Mouse (Mus musculus) forebrain, embryonic 10.5 days (tissue): ENCODE measurements around the gene Itga9. TPM values are rescaled to one million over a fixed set of nuclear protein-coding genes. Genes with fewer than 3 reads are reported as not detected.

Experiments used
- DNase-seq: peaks from one replicate; pipeline ENCODE4 v3.0.0-alpha.2; 2017; ENCODE audit warnings: low spot score; ENCODE audit errors: extremely low spot score
- H3K27ac ChIP-seq: fragments of 300-500 bp; sonication (generic); 2 replicates; pipeline ENCODE4 v1.5.1; 2016; ENCODE audit warnings: mild to moderate bottlenecking
- H3K27me3 ChIP-seq: fragments of 300-500 bp; sonication (generic); 2 replicates; pipeline ENCODE4 v1.6.1; 2016; ENCODE audit warnings: mild to moderate bottlenecking; ENCODE audit not compliant: poor library complexity, severe bottlenecking
- H3K36me3 ChIP-seq: fragments of 300-500 bp; sonication (generic); replicated peaks from 2 replicates; pipeline ENCODE4 v1.6.1; 2016; ENCODE audit warnings: mild to moderate bottlenecking, moderate library complexity
- H3K4me1 ChIP-seq: fragments of 300-500 bp; sonication (generic); 2 replicates; pipeline ENCODE4 v1.6.1; 2016
- H3K4me3 ChIP-seq: fragments of 300-500 bp; sonication (generic); 2 replicates; pipeline ENCODE4 v1.5.1; 2016; ENCODE audit warnings: mild to moderate bottlenecking, moderate library complexity
- H3K9me3 ChIP-seq: fragments of 300-500 bp; sonication (generic); 2 replicates; pipeline ENCODE4 v1.6.1; 2016; ENCODE audit warnings: mild to moderate bottlenecking, moderate library complexity
- WGBS: fragments of 180-500 bp; shearing (Covaris S2); methylation state at CpG from one replicate; pipeline ENCODE4 v1.1.7; 2016; 5-methylcytosine and 5-hydroxymethylcytosine counted together
- polyA plus RNA-seq: library from polyadenylated mRNA; unstranded; fragments of >200 nt; fragmentation: Nextera tagmentation; extraction: Ambion mirVana; gene quantifications from 2 replicates; pipeline ENCODE4 v1.2.1, GENCODE M21; 2016

Itga9 gene
- polyA plus RNA-seq, 1 experiment from 2014 or later: 6.1 TPM

DNA sequence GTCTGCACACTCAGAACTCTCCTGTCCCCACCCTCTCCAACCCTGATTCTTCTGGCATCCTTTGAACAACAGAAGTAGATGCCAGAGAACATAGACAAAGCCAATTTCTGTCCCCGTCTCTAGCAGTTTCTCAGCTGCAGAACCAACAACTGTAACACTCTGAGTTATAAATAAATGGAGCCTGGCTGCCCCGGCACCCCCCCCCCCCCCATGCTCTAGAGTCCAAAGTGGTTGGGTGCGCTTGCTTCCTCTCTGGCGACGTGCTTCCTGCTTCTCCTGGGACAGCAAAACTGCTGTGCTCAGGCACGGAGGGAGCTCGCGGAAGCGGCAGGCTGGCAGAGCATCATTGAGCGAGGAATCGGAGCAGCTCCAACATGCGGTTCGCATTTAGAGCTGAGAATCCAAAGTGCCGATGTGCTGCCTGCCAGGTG lies 4.6 kb downstream of the Itga9 start:
- DNase-seq: no peak
- Histone ChIP-seq H3K4me1 (peaks cover 49% of the 10 kb centered on the region), H3K4me3 (no peak overlapping the region), H3K27me3 (peaks cover 78% of the 10 kb centered on the region), H3K9me3 (no peaks in the 10 kb centered on the region), H3K27ac (no peak overlapping the region), H3K36me3 (no peaks in the 10 kb centered on the region)
- 69% methylated on average over 14 of the region's 14 CpGs for WGBS

DNA sequence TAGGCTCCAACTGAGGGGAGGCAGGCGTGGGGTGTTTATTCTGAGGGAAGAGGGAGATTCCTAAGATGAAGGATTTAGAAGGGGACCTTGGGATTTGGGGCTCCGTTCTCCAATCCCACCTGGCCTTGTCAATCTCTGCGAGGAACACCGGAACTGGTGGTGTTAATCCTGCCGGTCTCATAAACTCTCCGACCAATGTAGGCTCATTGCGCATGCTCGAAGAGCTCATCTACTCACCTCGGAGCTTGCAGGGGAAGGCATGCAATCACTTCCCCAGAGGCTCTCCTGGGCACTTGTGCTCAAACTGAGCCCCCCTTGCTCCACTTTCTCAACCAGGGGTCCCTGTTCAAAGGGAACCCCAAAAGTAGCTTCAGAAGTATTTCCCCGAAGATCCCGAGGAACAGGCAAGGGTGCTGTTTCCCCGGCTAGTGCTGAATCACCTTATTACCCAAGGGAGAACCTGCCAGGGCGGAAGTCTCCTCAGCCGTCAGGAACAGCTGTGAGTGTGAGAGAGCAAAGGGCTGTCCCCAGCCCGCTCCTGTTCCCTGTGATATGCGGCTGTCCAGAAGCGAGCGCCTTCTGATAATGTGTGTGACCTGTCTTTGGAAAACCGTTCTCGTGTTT lies 5.6 kb downstream of the Itga9 start:
- Histone ChIP-seq H3K36me3 (no peaks in the 10 kb centered on the region), H3K4me1 (peaks cover 40% of the 10 kb centered on the region), H3K27me3 (peaks cover 77% of the 10 kb centered on the region), H3K27ac (no peak overlapping the region), H3K4me3 (no peak overlapping the region), H3K9me3 (no peaks in the 10 kb centered on the region)
- WGBS: 64% methylated on average over 20 of the region's 20 CpGs
- DNase-seq: no peak

DNA sequence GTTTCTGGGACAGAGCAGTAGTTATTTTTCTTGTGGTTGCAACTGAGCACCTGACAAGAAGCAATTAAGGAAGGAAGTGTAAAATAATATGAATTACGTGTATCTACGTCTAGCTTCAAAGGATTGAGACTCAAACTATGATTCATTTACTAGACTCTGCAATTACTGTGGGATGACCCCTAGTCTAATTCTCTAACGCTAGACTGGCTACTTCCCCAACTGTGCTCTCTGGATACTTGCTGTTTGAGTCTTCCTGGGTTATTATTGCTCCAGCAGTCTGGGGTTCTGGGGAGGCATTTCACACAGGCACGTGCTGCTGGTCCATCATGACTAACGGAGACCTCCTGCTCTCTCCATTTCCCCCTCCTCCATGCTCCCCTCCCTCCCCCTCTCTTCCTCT lies 10.7 kb downstream of the Itga9 start:
- Histone ChIP-seq H3K4me3 (no peak overlapping the region), H3K9me3 (no peaks in the 10 kb centered on the region), H3K4me1 (peaks cover 26% of the 10 kb centered on the region), H3K27ac (no peak overlapping the region), H3K27me3 (peaks cover 31% of the 10 kb centered on the region), H3K36me3 (no peaks in the 10 kb centered on the region)
- WGBS: 85% methylated on average over 5 of the region's 5 CpGs
- no peak for DNase-seq

DNA sequence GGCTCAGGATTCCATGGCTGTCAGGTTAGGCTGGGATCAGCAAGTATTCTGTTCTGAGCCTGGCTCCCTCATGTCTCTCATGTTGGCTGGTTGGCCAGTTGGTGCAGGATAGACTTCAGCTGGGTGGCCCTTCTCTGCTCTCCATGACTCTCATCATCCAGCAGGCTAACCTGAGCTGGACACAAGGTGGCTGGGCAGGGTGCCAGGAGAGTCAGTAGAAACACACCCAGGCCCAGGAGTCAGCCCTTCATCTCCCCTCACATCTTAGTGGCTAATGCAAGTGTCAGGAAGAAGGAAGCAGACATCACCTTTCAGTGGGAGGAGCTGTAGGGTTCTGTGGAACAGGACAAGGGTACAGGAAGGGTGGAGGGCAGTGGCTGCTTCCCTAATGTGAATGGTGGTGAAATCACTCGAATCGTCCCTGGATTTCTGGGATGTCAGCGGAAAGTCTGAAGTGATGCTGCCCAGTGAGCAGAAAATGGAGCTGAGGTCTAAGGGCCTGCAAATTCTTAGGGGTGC lies 12.3 kb downstream of the Itga9 start:
- DNase-seq: no peak
- peaks cover 26% of the 10 kb centered on the region for H3K4me1 ChIP-seq
- H3K36me3 ChIP-seq: no peaks in the 10 kb centered on the region
- peaks cover 20% of the 10 kb centered on the region for H3K27me3 ChIP-seq
- H3K27ac ChIP-seq: no peak overlapping the region
- WGBS: 84% methylated on average over 3 of the region's 3 CpGs
- no peak overlapping the region for H3K4me3 ChIP-seq
- H3K9me3 ChIP-seq: no peaks in the 10 kb centered on the region

DNA sequence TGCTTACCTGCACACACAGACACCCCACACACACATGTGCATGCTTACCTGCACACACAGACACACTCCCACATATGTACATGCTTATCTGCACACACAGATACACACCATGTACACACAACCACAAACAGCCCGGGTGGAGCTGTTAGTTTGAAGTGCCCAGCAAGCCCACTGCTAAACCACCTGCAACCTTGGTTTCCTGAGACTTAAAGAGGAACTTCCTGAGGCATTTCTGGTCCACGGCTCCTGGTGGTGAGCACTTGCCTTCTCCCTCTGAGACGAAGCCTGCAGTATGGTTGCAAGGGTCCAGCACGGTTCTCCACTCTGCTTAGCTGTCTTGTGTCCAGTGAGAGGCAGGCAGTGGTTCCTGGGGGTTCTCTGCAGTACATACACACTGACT lies 14.3 kb downstream of the Itga9 start:
- H3K4me3 ChIP-seq: no peak overlapping the region
- WGBS: 57% methylated on average over 4 of the region's 4 CpGs
- H3K4me1 ChIP-seq: peaks cover 47% of the 10 kb centered on the region
- peaks cover 13% of the 10 kb centered on the region; the same call in 1 of the 2 replicates for H3K27me3 ChIP-seq
- H3K27ac ChIP-seq: no peak overlapping the region
- H3K9me3 ChIP-seq: no peaks in the 10 kb centered on the region
- no peak for DNase-seq
- H3K36me3 ChIP-seq: no peaks in the 10 kb centered on the region

DNA sequence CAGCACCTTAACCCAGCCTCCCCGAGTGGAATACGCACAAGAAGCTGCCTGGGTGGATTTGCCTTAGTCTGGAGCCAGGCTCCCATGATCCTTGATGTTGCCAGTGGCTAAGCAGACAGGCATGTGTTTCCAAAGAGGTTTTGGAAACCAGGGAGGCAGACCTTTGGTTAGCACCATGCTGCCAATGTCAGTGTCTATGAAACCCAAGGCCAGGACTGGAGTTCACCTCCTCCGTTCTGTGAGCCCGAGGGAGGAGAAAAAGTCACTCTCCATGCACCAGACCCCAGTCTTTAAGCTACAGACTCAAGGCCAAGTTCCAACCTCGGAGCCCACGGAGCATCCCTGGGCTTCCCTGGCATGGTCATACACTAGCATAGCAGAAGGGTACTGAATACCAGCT lies 15.2 kb downstream of the Itga9 start:
- Histone ChIP-seq H3K27ac (no peak overlapping the region), H3K36me3 (no peaks in the 10 kb centered on the region), H3K4me3 (no peak overlapping the region), H3K9me3 (no peaks in the 10 kb centered on the region), H3K4me1 (peaks cover 52% of the 10 kb centered on the region), H3K27me3 (peaks cover 9% of the 10 kb centered on the region; the same call in 1 of the 2 replicates)
- no peak for DNase-seq
- 94% methylated on average over 6 of the region's 6 CpGs for WGBS

DNA sequence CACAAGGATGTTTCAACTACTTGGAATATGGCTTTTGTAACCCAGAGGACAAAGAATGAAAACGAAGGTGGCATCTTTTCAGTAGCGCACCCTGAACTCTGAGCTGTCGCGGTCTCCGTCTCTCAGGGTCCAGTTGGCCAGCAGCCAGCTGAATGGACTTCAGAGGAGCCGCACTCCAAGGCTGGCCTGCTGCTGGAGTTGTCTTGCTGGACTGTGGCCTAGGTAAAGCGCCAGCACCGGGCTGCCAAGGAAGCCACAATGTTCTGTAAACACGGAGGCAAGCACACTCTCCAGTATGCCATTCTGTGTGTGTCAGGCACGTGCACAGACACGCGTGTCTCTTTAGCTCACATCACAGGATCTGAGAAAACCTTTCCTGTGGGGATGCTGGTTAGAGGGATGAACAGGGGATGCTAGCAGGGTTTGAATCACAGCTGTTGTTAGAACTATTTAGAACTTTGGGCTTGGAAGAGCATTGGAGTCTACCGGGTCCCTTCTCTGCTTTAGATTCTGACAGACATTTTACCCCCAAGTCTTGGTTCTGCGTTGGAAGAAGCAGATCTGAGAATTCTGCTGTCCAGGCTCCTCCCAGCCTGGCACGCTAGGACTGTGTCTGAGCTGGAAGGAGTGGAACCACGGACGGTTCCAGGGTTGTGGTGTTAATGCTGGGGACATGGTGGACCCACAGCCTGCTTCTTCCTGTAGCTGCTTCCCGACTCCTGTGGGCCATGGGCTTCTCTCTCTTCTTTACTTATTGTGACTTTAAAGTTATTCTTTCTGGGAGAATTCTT lies 16.1 kb downstream of the Itga9 start:
- Histone ChIP-seq H3K27me3 (peaks cover 9% of the 10 kb centered on the region; the same call in 1 of the 2 replicates), H3K27ac (no peak overlapping the region), H3K4me1 (peaks cover 52% of the 10 kb centered on the region), H3K4me3 (no peak overlapping the region), H3K36me3 (0 out of 2 replicates have a peak, but pooled peaks cover 5% of the 10 kb centered on the region), H3K9me3 (no peaks in the 10 kb centered on the region)
- DNase-seq: no peak
- whole genome bisulfite sequencing: 91% methylated on average over 18 of the region's 18 CpGs

DNA sequence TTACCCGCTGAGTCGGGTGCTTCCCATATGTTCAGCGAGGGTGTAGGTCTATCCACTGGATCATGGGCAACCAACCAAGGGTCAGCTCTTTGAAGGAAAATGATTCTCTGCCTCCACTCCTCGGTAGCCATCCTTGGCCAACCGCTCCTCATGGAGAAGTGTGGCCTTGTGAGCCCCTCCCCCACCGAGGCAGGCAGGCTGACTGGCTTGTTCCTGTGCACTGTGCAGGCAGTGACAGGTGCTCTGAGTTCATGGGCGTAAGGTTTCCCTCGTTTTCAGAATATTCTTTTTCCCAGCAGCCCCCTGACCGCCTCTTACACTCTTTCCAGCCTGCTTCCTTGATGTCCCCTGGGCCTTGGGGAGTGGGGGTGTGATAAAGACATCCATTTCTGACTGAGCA lies 17.0 kb downstream of the Itga9 start:
- Histone ChIP-seq H3K4me3 (no peak overlapping the region), H3K27ac (peak overlapping the region; percentile 48; the same call in 1 of the 2 replicates), H3K4me1 (peaks cover 52% of the 10 kb centered on the region), H3K36me3 (peaks cover 5% of the 10 kb centered on the region; the same call in 1 of the 2 replicates), H3K9me3 (no peaks in the 10 kb centered on the region), H3K27me3 (peaks cover 9% of the 10 kb centered on the region; the same call in 1 of the 2 replicates)
- 62% methylated on average over 9 of the region's 9 CpGs for WGBS
- DNase-seq: no peak

DNA sequence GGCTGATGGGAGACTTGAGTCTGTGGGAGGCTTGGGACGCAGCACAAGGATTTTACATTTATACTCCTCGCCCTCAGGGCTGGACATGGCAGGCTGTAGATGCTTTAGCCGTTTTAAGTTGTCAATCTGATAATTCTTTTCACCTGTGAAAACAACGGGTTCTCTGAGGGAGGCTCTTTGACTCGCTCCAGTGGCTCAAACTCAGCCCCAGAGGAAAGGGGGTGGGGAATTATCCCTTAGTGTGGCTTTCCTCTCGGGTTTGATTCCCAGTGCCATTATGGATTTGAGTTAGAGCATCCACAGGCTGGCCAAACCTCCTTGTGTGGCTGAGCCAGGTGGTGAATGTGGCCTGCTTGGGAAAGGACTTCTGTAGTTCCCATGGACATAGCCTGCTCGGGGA lies 17.7 kb downstream of the Itga9 start:
- 28% methylated on average over 7 of the region's 7 CpGs for WGBS
- peak overlapping the region; percentile 72 for H3K27ac ChIP-seq

DNA sequence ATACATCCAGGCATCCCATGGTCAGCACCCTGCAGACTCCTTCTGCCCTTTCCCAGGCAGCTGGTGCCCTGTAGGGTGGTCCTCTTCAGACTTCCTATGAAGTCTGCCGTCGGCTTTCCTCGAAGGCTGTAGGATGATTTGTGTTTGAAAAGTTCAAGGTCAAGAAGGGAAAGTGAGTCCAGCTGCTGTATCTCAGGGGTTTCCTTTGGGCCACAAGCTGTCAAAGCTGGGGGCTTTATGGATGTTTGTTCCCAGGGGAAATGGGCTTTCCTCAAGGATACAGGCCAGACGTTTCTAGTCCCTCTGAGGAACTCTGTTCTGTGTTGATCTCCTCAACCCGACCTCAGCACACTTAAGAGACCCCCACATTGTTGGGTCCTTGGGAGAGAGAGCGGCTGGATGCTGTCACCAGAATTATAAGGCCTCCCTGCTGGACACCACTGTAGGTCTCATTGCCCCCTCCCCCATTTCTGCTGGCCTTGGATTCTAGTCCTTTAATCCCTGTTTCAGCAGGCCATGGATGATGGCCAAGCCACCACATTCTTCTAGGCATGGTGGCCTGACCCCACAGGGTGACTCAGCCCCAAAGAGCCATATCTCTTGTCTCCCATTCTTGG lies 23.4 kb downstream of the Itga9 start:
- Histone ChIP-seq H3K4me1 (peaks cover 18% of the 10 kb centered on the region), H3K4me3 (no peak overlapping the region), H3K27me3 (no peaks in the 10 kb centered on the region), H3K27ac (no peak overlapping the region), H3K36me3 (peaks cover 12% of the 10 kb centered on the region; the same call in 1 of the 2 replicates), H3K9me3 (no peaks in the 10 kb centered on the region)
- DNase-seq: no peak
- 73% methylated on average over 6 of the region's 6 CpGs for WGBS

More for the DNA sequence above, 17.7 kb downstream of the Itga9 start:
- Histone ChIP-seq H3K9me3 (no peaks in the 10 kb centered on the region), H3K4me1 (peaks cover 45% of the 10 kb centered on the region), H3K36me3 (peaks cover 5% of the 10 kb centered on the region; the same call in 1 of the 2 replicates), H3K4me3 (no peak overlapping the region), H3K27me3 (peaks cover 9% of the 10 kb centered on the region; the same call in 1 of the 2 replicates)
- peak; percentile 27 for DNase-seq

DNA sequence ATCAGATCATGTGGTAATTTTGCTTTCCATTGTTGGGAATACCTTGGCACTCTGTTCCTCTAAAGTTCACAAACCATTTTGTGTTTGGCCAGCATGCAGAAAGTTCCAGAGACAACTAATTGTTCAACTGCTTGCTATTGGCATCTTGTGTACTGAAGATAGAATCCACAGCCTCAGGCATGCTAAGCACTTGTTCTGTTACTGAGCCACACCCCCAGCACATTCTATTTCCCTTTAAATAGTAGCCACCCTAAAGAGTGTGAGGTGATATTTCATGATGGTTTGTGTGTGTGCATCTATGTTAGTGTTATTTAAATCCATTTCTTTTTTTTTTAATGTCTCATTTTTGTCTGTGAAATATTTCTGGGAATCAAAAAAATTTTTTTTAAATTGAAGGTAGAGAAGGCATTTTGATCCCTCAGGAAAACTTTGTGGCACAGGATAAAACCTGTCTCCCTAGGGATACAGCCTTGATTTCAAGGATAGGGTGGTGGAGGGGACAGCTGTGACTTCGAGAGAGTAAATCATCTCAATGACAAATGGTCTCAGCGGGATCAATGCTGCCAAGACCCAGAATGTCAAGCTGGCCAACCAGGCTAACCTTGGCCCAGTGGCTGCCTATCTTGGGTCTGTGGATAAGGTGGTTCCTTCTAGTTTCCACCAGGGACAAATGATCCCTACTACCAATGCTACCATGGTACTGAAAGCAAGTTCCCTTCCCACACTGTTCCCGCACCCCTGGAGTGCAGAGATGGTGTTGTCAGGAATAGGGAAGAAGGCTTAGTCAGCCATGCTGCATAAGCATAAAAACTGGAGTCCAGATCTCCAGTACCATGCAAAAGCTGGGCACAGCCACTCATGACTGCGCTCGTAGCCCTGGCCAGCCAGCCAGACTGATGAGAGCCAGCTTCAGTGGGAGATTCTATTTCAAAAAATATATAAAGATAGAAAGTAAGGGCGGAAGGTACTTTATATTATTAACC lies 25.6 kb downstream of the Itga9 start:
- Histone ChIP-seq H3K4me3 (no peak overlapping the region), H3K9me3 (no peaks in the 10 kb centered on the region), H3K36me3 (peaks cover 30% of the 10 kb centered on the region), H3K4me1 (0 out of 2 replicates have a peak, but pooled peaks cover 3% of the 10 kb centered on the region), H3K27ac (no peak overlapping the region), H3K27me3 (no peaks in the 10 kb centered on the region)
- DNase-seq: no peak
- WGBS: 80% methylated on average over 6 of the region's 6 CpGs

DNA sequence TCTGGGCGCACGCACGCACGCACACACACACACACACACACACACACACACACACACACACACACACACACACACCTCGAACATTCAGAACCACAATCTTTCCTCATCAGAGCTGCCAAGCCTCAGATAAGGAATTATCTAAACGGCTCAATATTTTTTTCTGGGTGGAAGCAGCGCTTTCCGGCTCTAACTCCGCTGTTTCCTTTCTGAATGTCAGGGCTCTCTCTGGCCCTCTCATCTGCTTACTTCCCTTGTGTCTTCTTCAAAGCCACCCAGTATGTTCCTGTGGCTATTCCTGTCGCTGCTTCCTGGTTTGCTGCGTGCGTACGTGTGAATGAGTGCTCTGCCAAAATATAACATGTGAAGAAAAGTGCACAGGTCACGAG lies 26.3 kb downstream of the Itga9 start:
- H3K27ac ChIP-seq: no peak overlapping the region
- no peaks in the 10 kb centered on the region for H3K27me3 ChIP-seq
- no peaks in the 10 kb centered on the region for H3K9me3 ChIP-seq
- no peak overlapping the region for H3K4me3 ChIP-seq
- H3K36me3 ChIP-seq: peaks cover 28% of the 10 kb centered on the region
- WGBS: 84% methylated on average over 14 of the region's 14 CpGs
- 0 out of 2 replicates have a peak, but pooled peaks cover 3% of the 10 kb centered on the region for H3K4me1 ChIP-seq
- no peak for DNase-seq
